Mouse (Mus musculus) stomach, postnatal 0 days (tissue): ENCODE measurements around the gene Ddx43. TPM values are rescaled to one million over a fixed set of nuclear protein-coding genes. Genes with fewer than 3 reads are reported as not detected.
A peak's percentile ranks its signal among the peaks of the same experiment; 100 is the strongest.

Source experiments
- ATAC-seq: fragments of 200-750 bp; cut with Nextera tagmentation; 2 replicates; pipeline ENCODE4 v1.8.0; 2017; ENCODE audit not compliant: low FRiP score, low TSS enrichment
- DNase-seq: peaks from one replicate; pipeline ENCODE4 v3.0.0-alpha.2; 2016; ENCODE audit warnings: low spot score
- H3K27ac ChIP-seq: fragments of 300-500 bp; sonication (generic); replicated peaks from 2 replicates; pipeline ENCODE4 v1.5.1; 2014; ENCODE audit warnings: mild to moderate bottlenecking, control low read depth
- H3K27me3 ChIP-seq: fragments of 300-500 bp; sonication (generic); 2 replicates; pipeline ENCODE4 v1.6.1; 2014; ENCODE audit warnings: low read length; ENCODE audit not compliant: control insufficient read depth, insufficient read depth
- H3K36me3 ChIP-seq: fragments of 300-500 bp; sonication (generic); 2 replicates; pipeline ENCODE4 v1.6.1; 2014; ENCODE audit warnings: low read length, mixed read lengths; ENCODE audit not compliant: control insufficient read depth, insufficient read depth
- H3K4me1 ChIP-seq: fragments of 300-500 bp; sonication (generic); replicated peaks from 2 replicates; pipeline ENCODE4 v1.6.1; 2014; ENCODE audit warnings: antibody characterized with exemption; ENCODE audit not compliant: control insufficient read depth, insufficient read depth
- H3K4me2 ChIP-seq: fragments of 300-500 bp; sonication (generic); replicated peaks from 2 replicates; pipeline ENCODE4 v1.6.1; 2014; ENCODE audit warnings: low read depth, mild to moderate bottlenecking, control low read depth, moderate library complexity
- H3K4me3 ChIP-seq: fragments of 300-500 bp; sonication (generic); 2 replicates; pipeline ENCODE4 v1.5.1; 2014; ENCODE audit warnings: low read depth, low read length, control low read depth
- H3K9ac ChIP-seq: fragments of 300-500 bp; sonication (generic); 2 replicates; pipeline ENCODE4 v1.6.1; 2014; ENCODE audit warnings: mild to moderate bottlenecking, low read length, control low read depth, mixed read lengths
- H3K9me3 ChIP-seq: fragments of 300-500 bp; sonication (generic); 2 replicates; pipeline ENCODE4 v1.6.1; 2016; ENCODE audit warnings: low read length; ENCODE audit not compliant: control insufficient read depth
- CTCF ChIP-seq: IDR thresholded peaks from 2 replicates; pipeline ENCODE4 v1.5.1; 2016; ENCODE audit warnings: antibody characterized with exemption, low read depth, mild to moderate bottlenecking, moderate library complexity
- EP300 ChIP-seq: optimal IDR thresholded peaks from 2 replicates; pipeline ENCODE3; 2016; ENCODE audit warnings: antibody characterized with exemption
- WGBS: fragments of 180-500 bp; shearing (Covaris S2); extraction: QIAGEN DNeasy Blood & Tissue Kit; methylation state at CpG from one replicate; pipeline ENCODE4 v1.1.7; 2014; 5-methylcytosine and 5-hydroxymethylcytosine counted together
- polyA plus RNA-seq: library from polyadenylated mRNA; unstranded; fragments of >200 nt; fragmentation: Nextera tagmentation; extraction: Ambion mirVana; gene quantifications from 2 replicates; pipeline ENCODE4 v1.2.1, GENCODE M21; 2015

Gene Ddx43
- polyA plus RNA-seq, 1 experiment from 2014 or later, result 0.12 TPM

- H3K9ac ChIP-seq, result no peak overlapping the region
- H3K4me1 ChIP-seq, result no peaks in the 10 kb centered on the region
- H3K27ac ChIP-seq, result no peak overlapping the region
- no peaks in the 10 kb centered on the region for H3K36me3 ChIP-seq
- peak; percentile 23 for DNase-seq
- H3K4me3 ChIP-seq, result peak overlapping the region; percentile 25
- ATAC-seq, result 0 out of 2 replicates have a peak, but pooled peaks have one; percentile 21
- H3K4me2 ChIP-seq, result peak overlapping the region; percentile 51
- 21% methylated on average over 23 of the region's 27 CpGs for WGBS
- TF ChIP-seq CTCF (no peak), EP300 (no peak)
- H3K9me3 ChIP-seq, result no peaks in the 10 kb centered on the region
- no peaks in the 10 kb centered on the region for H3K27me3 ChIP-seq
These were observed 31.8 kb downstream of the Ddx43 start for GRCm38 (mm10) chr9:78427362-78427781.

GRCm38 (mm10) chr9:78428185-78428584 lies 32.6 kb downstream of the Ddx43 start:
- Histone ChIP-seq H3K9ac (no peak overlapping the region), H3K27ac (0 out of 2 replicates have a peak overlapping the region, but pooled peaks have one; percentile 14), H3K27me3 (no peaks in the 10 kb centered on the region), H3K9me3 (no peaks in the 10 kb centered on the region), H3K4me1 (no peaks in the 10 kb centered on the region), H3K4me2 (no peak overlapping the region), H3K36me3 (no peaks in the 10 kb centered on the region), H3K4me3 (no peak overlapping the region)
- ATAC-seq (no peak), DNase-seq (no peak)
- 83% methylated on average over 6 of the region's 6 CpGs for WGBS
- TF ChIP-seq CTCF (no peak), EP300 (no peak)

GRCm38 (mm10) chr9:78428870-78429432 lies 33.4 kb downstream of the Ddx43 start:
- no peaks in the 10 kb centered on the region for H3K36me3 ChIP-seq
- H3K9me3 ChIP-seq, result no peaks in the 10 kb centered on the region
- no peak overlapping the region for H3K27ac ChIP-seq
- WGBS, result 73% methylated on average over 4 of the region's 4 CpGs
- no peaks in the 10 kb centered on the region for H3K27me3 ChIP-seq
- H3K4me1 ChIP-seq, result no peaks in the 10 kb centered on the region
- DNase-seq (no peak), ATAC-seq (no peak)
- no peak overlapping the region for H3K9ac ChIP-seq
- H3K4me2 ChIP-seq, result no peak overlapping the region
- H3K4me3 ChIP-seq, result no peak overlapping the region
- TF ChIP-seq EP300 (no peak), CTCF (no peak)

GRCm38 (mm10) chr9:78429551-78429950 lies 34.0 kb downstream of the Ddx43 start:
- ATAC-seq, result no peak
- Histone ChIP-seq H3K27ac (no peak overlapping the region), H3K4me1 (no peaks in the 10 kb centered on the region), H3K9me3 (no peaks in the 10 kb centered on the region), H3K4me2 (no peak overlapping the region), H3K9ac (no peak overlapping the region), H3K36me3 (no peaks in the 10 kb centered on the region), H3K4me3 (no peak overlapping the region), H3K27me3 (no peaks in the 10 kb centered on the region)
- DNase-seq, result no peak
- TF ChIP-seq EP300 (no peak), CTCF (no peak)
- 63% methylated on average over 2 of the region's 2 CpGs for WGBS

- no peaks in the 10 kb centered on the region for H3K4me1 ChIP-seq
- no peak overlapping the region for H3K9ac ChIP-seq
- H3K27me3 ChIP-seq, result no peaks in the 10 kb centered on the region
- H3K36me3 ChIP-seq, result no peaks in the 10 kb centered on the region
- no peak overlapping the region for H3K27ac ChIP-seq
- no peak for ATAC-seq
- no peaks in the 10 kb centered on the region for H3K9me3 ChIP-seq
- no peak overlapping the region for H3K4me3 ChIP-seq
- TF ChIP-seq EP300, result no peak
- no peak for TF ChIP-seq CTCF
- 72% methylated on average over 6 of the region's 6 CpGs for WGBS
- no peak for DNase-seq
- no peak overlapping the region for H3K4me2 ChIP-seq
These were observed 34.9 kb downstream of the Ddx43 start for GRCm38 (mm10) chr9:78430486-78430885.

- Histone ChIP-seq H3K9ac (no peak overlapping the region), H3K4me1 (no peaks in the 10 kb centered on the region), H3K27me3 (no peaks in the 10 kb centered on the region), H3K4me3 (no peak overlapping the region), H3K4me2 (no peak overlapping the region), H3K27ac (no peak overlapping the region), H3K9me3 (no peaks in the 10 kb centered on the region), H3K36me3 (no peaks in the 10 kb centered on the region)
- TF ChIP-seq EP300, result no peak
- TF ChIP-seq CTCF, result peak; percentile 18
- DNase-seq (no peak), ATAC-seq (no peak)
- WGBS, result 91% methylated on average over 5 of the region's 5 CpGs
These were observed 36.9 kb downstream of the Ddx43 start for GRCm38 (mm10) chr9:78432471-78432870.
